Mouse (Mus musculus): ENCODE data around the gene Ahr.

GRCm38 (mm10) chr12:35506383-35506782, 28.5 kb downstream of the Ahr start:
- no peak for TF ChIP-seq CHD2 (IDR thresholded peaks at IDR 0.05; ENCODE audit: low read length)
- no peak for TF ChIP-seq MXI1 (IDR thresholded peaks at IDR 0.05; ENCODE audit: low read depth, low read length)
- TF ChIP-seq EP300 (IDR thresholded peaks at IDR 0.05; ENCODE audit: low read depth in 1 of 2, low read length in 2 of 2): no peak
- no peak for TF ChIP-seq ELF1 (IDR thresholded peaks at IDR 0.05; ENCODE audit: low read depth, low read length)
- no peak for TF ChIP-seq CTCF (IDR thresholded peaks at IDR 0.05 in 2 of 3, conservative IDR thresholded peaks at IDR 0.05 in 1 of 3; ENCODE audit: control insufficient read depth in 1 of 3, insufficient read depth in 1 of 3, low read depth in 2 of 3, low read length in 3 of 3, poor library complexity in 1 of 3, severe bottlenecking in 1 of 3)
- TF ChIP-seq POLR2AphosphoS5 (IDR thresholded peaks at IDR 0.05; ENCODE audit: borderline replicate concordance, low read depth, low read length): no peak
- TF ChIP-seq TBP (IDR thresholded peaks at IDR 0.05; ENCODE audit: low read depth, low read length): no peak
- no peak for TF ChIP-seq POLR2AphosphoS2 (IDR thresholded peaks at IDR 0.05; ENCODE audit: low read length)
- no peak for TF ChIP-seq POLR2A (IDR thresholded peaks at IDR 0.05; ENCODE audit: control insufficient read depth in 1 of 2, insufficient read depth in 1 of 2, low read depth in 1 of 2, low read length in 2 of 2, poor library complexity in 1 of 2)
- no peak for TF ChIP-seq MAX (IDR thresholded peaks at IDR 0.05; ENCODE audit: low read length)
- no peak for TF ChIP-seq CHD1 (IDR thresholded peaks at IDR 0.05; ENCODE audit: low read depth, low read length)
- TF ChIP-seq KAT2A (conservative IDR thresholded peaks at IDR 0.05; ENCODE audit: low read depth, low read length): no peak
- no peak for TF ChIP-seq TCF12 (IDR thresholded peaks at IDR 0.05; ENCODE audit: low read depth, low read length)

Measured in MEL (cell line).